Mouse (Mus musculus): Measurements from ENCODE around the gene Gm10322.

DNA sequence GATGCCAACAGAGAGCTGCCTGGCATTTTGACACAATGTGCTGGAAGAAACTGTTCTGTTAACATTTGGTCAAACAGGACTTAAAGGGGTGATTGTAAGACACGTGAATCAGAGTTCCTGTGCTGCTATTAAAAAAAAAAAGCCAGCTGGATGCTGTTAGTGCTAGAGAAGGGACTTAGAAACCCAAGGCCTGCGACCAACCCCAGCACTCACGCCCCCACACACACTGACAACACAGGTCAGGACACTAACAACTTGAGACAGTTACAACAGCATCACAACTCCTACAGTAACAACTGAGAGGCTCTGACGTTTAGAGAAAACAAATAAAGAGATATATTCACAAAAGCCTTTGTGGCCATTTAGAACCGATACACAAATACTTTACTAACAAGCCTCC lies 39.6 kb upstream of the Gm10322 start:
- TF ChIP-seq TAL1 (IDR thresholded peaks at IDR 0.05; ENCODE audit: low read length) (no peak), GATA1 (IDR thresholded peaks at IDR 0.05; ENCODE audit: low read length) (no peak)

Measured in erythroblast, embryonic 14.5 days (primary cell).